ENCODE assay signal across 7 mouse cellular contexts in the genomic region with DNA sequence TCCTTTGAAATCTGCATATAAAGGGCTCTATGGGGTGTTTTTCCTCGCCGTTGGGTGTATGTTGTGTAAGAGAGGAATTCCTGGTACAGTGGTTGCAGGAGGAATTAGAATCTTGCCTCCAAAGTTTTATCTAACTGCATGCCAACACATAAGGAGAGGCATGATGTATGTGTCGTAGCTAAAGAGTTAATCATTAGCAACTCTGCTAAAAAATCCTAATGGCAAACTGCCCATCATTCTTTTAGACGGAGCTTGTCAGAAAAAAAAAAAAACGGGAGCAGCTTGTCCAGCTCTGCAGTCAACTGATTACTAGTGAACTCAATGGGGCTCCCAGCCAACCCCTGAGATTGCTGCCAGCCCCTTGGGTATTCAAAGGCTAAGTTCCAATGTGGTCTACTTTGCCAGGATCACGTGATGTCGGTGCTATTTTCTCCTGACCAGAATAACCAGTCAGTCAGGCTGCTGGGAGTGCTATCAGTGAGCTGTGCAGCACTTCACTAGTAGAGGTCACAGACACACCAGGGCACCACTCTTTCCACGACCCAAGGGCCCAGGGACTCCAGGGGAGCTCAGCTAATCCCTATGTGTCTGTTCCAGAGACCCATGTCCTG.
DNase-seq lines count a peak whose midpoint lies in the region; ATAC-seq and TF ChIP-seq lines count a peak whose summit lies in the region.

No protein-coding gene starts in this region.

- H3K4me3 ChIP-seq in intestine, embryonic 14.5 days (ENCODE audit: low read depth, low read length) = no peak overlapping the region
- H3K4me3 ChIP-seq in left cerebral cortex, adult 2 months = no peak overlapping the region
- no peak overlapping the region for H3K4me3 ChIP-seq in midbrain, embryonic 15.5 days

- H3K4me1 ChIP-seq in intestine, embryonic 14.5 days (replicated peaks; ENCODE audit: control insufficient read depth, insufficient read depth, low read length) = peaks cover 32% of the 10 kb centered on the region
- H3K4me1 ChIP-seq in midbrain, embryonic 15.5 days = peaks cover 20% of the 10 kb centered on the region

- intact Hi-C loops in left cerebral cortex, adult 2 months (cut with DNase I) = no loop called here

- TF ChIP-seq CTCF in left cerebral cortex, adult 2 months (IDR thresholded peaks at IDR 0.05) = no peak

- peak overlapping the region; percentile 6; the same call in 1 of the 2 replicates for H3K4me2 ChIP-seq in intestine, embryonic 14.5 days (ENCODE audit: low read length)
- H3K4me2 ChIP-seq in midbrain, embryonic 15.5 days = no peak overlapping the region

- no peaks in the 10 kb centered on the region for H3K9me3 ChIP-seq in intestine, embryonic 14.5 days (ENCODE audit: control insufficient read depth, low read length)
- no peaks in the 10 kb centered on the region for H3K9me3 ChIP-seq in midbrain, embryonic 15.5 days

- H3K27ac ChIP-seq in intestine, embryonic 14.5 days (ENCODE audit: low read depth) = peak overlapping the region; percentile 41; the same call in 1 of the 2 replicates
- peak overlapping the region; percentile 47; the same call in 1 of the 2 replicates for H3K27ac ChIP-seq in left cerebral cortex, adult 2 months
- 0 out of 2 replicates have a peak overlapping the region, but pooled peaks have one; percentile 4 for H3K27ac ChIP-seq in midbrain, embryonic 15.5 days

- WGBS in intestine, embryonic 14.5 days = 22% methylated on average over 8 of the region's 8 CpGs
- 20% methylated on average over 8 of the region's 8 CpGs for WGBS in midbrain, embryonic 15.5 days

- no peaks in the 10 kb centered on the region for H3K36me3 ChIP-seq in intestine, embryonic 14.5 days (ENCODE audit: control insufficient read depth, insufficient read depth, low read length)
- H3K36me3 ChIP-seq in midbrain, embryonic 15.5 days (replicated peaks) = no peaks in the 10 kb centered on the region

- peak; percentile 97 for DNase-seq in adipocyte (ENCODE audit: low spot score)
- DNase-seq in cerebellum, adult 9-11 months = peak; percentile 93
- peak; percentile 86 for DNase-seq in gastrocnemius, postnatal 10 days
- peak; percentile 76 for DNase-seq in intestine, embryonic 14.5 days (ENCODE audit: low spot score)
- peak; percentile 49 to 64 for DNase-seq in left cerebral cortex, adult 2 months (ENCODE audit: extremely low spot score in 1 of 2, low spot score in 2 of 2)
- peak; percentile 76 to 90 for DNase-seq in urinary bladder, postnatal 36 days (ENCODE audit: low spot score in 2 of 2)

- no peaks in the 10 kb centered on the region for H3K27me3 ChIP-seq in intestine, embryonic 14.5 days (replicated peaks; ENCODE audit: control insufficient read depth, insufficient read depth, low read length)
- H3K27me3 ChIP-seq in midbrain, embryonic 15.5 days (replicated peaks) = no peaks in the 10 kb centered on the region

- peak; percentile 84 for ATAC-seq in intestine, embryonic 14.5 days (replicated peaks; ENCODE audit: low FRiP score, low TSS enrichment, low read depth)
- peak; percentile 72 for ATAC-seq in midbrain, embryonic 15.5 days (replicated peaks)

- H3K9ac ChIP-seq in intestine, embryonic 14.5 days (ENCODE audit: low read length) = no peak overlapping the region
- H3K9ac ChIP-seq in midbrain, embryonic 15.5 days = no peak overlapping the region
